Mouse (Mus musculus) adrenal gland, adult 8-10 months (tissue): ENCODE results near the gene Olfr1036. TPM values are rescaled to one million over a fixed set of nuclear protein-coding genes. Genes with fewer than 3 reads are reported as not detected.
"Not testable (repeated sequence)": the region's sequence is repeated elsewhere in the genome, so short reads cannot be mapped to it uniquely, and the experiment has no call there.

Source experiments
- DNase-seq: peaks from one replicate; pipeline ENCODE4 v3.0.0; 2022
- total RNA-seq, 4 experiments: library from RNA; stranded (reverse); gene quantifications; 2 replicates each; pipeline ENCODE4 v1.2.4; 2022

Gene Olfr1036
- not detected for total RNA-seq

- DNase-seq, result not testable (repeated sequence)
Observed at GRCm38 (mm10) chr2:86073692-86074091, at the start of gene Olfr1036. Gene Olfr1036 (plus strand): TSS chr2:86073992.

DNA sequence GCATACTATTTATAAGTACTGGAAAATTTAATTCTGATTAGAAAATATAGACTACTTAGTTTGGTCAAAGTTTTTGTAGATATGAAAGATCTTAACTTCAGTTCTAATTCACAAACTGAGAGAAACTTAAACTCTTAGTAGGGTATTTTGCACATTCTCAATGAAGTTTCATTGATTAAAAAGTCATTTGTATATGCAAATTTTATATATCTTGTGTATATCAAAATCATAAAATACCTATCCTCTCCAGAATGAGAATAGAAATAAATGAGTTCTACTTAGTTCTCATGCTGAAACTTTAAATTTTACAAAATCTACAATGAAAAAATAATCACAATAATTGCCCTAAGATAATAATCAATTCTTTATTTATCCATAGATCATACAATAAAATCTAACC lies 28.2 kb upstream of the Olfr1036 start, which contains the start of gene Olfr1034:
Olfr1034 (plus strand) TSS at position 301 of the 400 bp plus-strand sequence.
- DNase-seq, result no peak

- not testable (repeated sequence) for DNase-seq
Observed at GRCm38 (mm10) chr2:86050777-86051176, 23.0 kb upstream of the Olfr1036 start.

DNA sequence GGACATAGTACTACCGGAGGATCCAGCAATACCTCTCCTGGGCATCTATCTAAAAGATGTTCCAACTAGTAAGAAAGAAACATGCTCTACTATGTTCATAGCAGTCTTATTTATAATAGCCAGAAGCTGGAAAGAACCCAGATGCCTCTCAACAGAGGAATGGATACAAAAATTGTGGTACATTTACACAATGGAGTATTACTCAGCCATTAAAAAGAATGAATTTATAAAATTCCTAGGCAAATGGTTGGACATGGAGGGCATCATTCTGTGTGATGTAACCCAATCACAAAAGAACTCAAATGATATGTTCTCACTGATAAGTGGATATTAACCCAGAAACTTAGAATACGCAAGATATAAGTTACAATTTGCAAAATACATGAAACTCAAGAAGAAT lies 10.0 kb upstream of the Olfr1036 start:
- DNase-seq, result not testable (repeated sequence)

DNA sequence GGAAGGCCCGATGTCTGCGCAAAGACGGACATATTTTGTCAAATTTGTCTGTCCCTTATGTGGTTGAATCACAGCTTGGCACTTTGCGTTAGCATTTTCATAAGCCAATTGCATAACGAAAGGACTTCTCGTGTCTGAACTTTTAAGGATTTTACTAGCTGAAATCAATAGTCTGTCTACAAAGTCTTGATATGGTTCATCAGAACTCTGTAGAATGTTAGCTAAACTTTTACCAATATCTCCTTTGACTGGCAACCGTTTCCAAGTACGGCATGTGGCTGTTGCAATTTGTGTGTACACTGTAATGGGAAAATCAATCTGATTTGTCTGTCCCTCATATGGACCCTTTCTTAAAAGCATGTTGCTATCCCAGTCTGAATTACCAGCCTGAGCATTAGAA lies 3.6 kb upstream of the Olfr1036 start:
- DNase-seq, result no peak

DNA sequence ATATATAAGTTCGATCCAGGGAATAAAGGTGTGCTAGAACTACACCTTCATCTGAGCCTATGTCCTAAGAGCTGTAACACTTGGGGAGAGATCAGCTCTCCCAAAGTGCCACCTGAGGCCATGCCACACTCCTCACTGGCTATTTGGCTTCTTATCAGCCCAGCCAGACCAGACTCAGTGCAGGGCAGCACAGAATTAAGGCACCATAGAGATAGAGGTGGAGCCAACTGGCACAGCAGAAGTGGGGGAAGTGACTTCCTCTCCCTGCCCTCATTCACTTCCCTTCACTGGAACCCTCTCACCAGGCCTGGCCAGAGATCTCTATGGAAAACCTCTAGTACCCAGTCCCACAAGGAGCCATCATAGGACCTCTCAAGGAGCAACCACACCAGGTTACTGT lies 6.7 kb downstream of the Olfr1036 start:
- DNase-seq, result not testable (repeated sequence)

GRCm38 (mm10) chr2:86087285-86087684 lies 13.5 kb downstream of the Olfr1036 start, which contains the start of gene Olfr1037:
Gene Olfr1037 (minus strand): TSS chr2:86087385.
- no peak for DNase-seq

Other genes starting within 250 kb of the Olfr1036 start
- not detected for gene Olfr1019, start 228.5 kb upstream of the Olfr1036 start, total RNA-seq
- gene Olfr1020, start 227.0 kb upstream of the Olfr1036 start, total RNA-seq, result not detected
- not detected for gene Olfr1022, start 205.4 kb upstream of the Olfr1036 start, total RNA-seq
- gene Olfr1023, start 188.4 kb upstream of the Olfr1036 start, total RNA-seq, result not detected
- not detected for gene Olfr1024, start 168.9 kb upstream of the Olfr1036 start, total RNA-seq
- not detected for gene Olfr1025-ps1, start 158.8 kb upstream of the Olfr1036 start, total RNA-seq
- gene Olfr1026, start 152.4 kb upstream of the Olfr1036 start, total RNA-seq, result not detected
- not detected for gene Olfr1028, start 123.6 kb upstream of the Olfr1036 start, total RNA-seq
- not detected for gene Olfr1029, start 100.1 kb upstream of the Olfr1036 start, total RNA-seq
- not detected for gene Olfr1030, start 94.7 kb upstream of the Olfr1036 start, total RNA-seq
- gene Olfr1031, start 83.7 kb upstream of the Olfr1036 start, total RNA-seq, result not detected
- not detected for gene Olfr1032, start 68.5 kb upstream of the Olfr1036 start, total RNA-seq
- gene Olfr1033, start 53.4 kb upstream of the Olfr1036 start, total RNA-seq, result 1 to 10 TPM; 1.4 to 3.2 (median 1.8) TPM
- under 1 TPM; 0.13 to 0.25 (median 0.14) TPM for gene Olfr1034, start 28.1 kb upstream of the Olfr1036 start, total RNA-seq
- not detected for gene Olfr1037, start 13.4 kb downstream of the Olfr1036 start, total RNA-seq
- gene Olfr1039, start 61.9 kb downstream of the Olfr1036 start, total RNA-seq, result not detected
- not detected for gene Olfr1040, start 72.7 kb downstream of the Olfr1036 start, total RNA-seq
- not detected for gene Olfr1042, start 87.8 kb downstream of the Olfr1036 start, total RNA-seq
- gene Olfr1043, start 93.5 kb downstream of the Olfr1036 start, total RNA-seq, result not detected
- not detected for gene Olfr1044, start 103.8 kb downstream of the Olfr1036 start, total RNA-seq
- gene Olfr52, start 111.7 kb downstream of the Olfr1036 start, total RNA-seq, result not detected
- not detected for gene Olfr1045, start 129.0 kb downstream of the Olfr1036 start, total RNA-seq
- not detected for gene Olfr1046, start 145.3 kb downstream of the Olfr1036 start, total RNA-seq
- gene Olfr1047, start 157.4 kb downstream of the Olfr1036 start, total RNA-seq, result not detected
- gene Olfr1048, start 166.3 kb downstream of the Olfr1036 start, total RNA-seq, result not detected
- not detected for gene Olfr1049, start 184.3 kb downstream of the Olfr1036 start, total RNA-seq
- not detected for gene Olfr1051, start 205.1 kb downstream of the Olfr1036 start, total RNA-seq
- gene Olfr1052, start 218.5 kb downstream of the Olfr1036 start, total RNA-seq, result not detected
- not detected for gene Olfr1053, start 241.3 kb downstream of the Olfr1036 start, total RNA-seq